Mouse (Mus musculus): ENCODE data around the gene Jmjd1c. TPM values are rescaled to one million over a fixed set of nuclear protein-coding genes. Genes with fewer than 3 reads are reported as not detected.

Jmjd1c gene
- polyA plus RNA-seq, 1 experiment from 2014 or later, result 43.0 TPM

DNA sequence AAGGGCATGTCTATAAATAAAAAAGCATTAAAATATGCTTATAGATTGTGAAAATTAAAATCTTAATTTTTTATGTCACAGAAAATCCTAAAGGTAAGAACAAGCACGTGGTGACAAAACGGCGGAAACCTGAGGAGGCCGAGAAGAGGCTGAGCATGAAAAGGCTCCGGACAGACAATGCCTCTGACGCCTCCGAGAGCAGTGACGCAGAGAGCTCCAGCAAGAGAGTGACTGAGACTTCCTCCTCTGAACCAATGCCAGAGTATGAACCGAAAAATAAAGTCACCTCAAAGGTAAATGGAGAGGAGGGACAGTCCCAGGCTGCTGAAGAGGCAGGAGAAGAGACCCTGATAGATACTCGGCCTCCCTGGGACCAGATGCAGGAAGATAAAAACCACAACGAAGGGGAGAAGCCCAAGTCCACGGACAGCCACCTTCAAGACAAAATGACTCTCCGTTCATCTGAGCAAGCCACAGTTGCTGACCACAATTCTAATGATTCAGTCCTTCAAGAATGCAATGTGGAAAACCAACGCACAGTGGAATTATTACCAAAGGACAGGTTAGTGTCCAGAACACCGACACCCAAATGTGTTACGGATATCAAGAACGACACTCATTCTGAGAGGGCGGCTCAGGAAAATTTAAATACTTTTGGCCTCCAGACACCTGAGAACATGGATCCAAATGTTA, 123.1 kb downstream of the Jmjd1c start:
- H3K36me3 ChIP-seq (ENCODE audit: control insufficient read depth, insufficient read depth, low read length), result peaks cover 7% of the 10 kb centered on the region; the same call in 1 of the 2 replicates
- WGBS, result 93% methylated on average over 18 of the region's 18 CpGs
- H3K9ac ChIP-seq (ENCODE audit: low read length), result no peak overlapping the region
- no peak overlapping the region for H3K4me3 ChIP-seq (ENCODE audit: low read depth, low read length)
- no peaks in the 10 kb centered on the region for H3K9me3 ChIP-seq (ENCODE audit: control insufficient read depth, low read length)
- no peaks in the 10 kb centered on the region for H3K27me3 ChIP-seq (ENCODE audit: control insufficient read depth, insufficient read depth, low read length)
- DNase-seq (ENCODE audit: low spot score) (no peak), ATAC-seq (ENCODE audit: insufficient number of reproducible peaks, low FRiP score, low TSS enrichment, low read depth) (no peak)
- H3K4me1 ChIP-seq (ENCODE audit: control insufficient read depth, insufficient read depth, low read length), result no peaks in the 10 kb centered on the region
- H3K4me2 ChIP-seq (ENCODE audit: low read depth, severe bottlenecking), result no peak overlapping the region
- no peak overlapping the region for H3K27ac ChIP-seq (replicated peaks; ENCODE audit: low read depth, low read length)

DNA sequence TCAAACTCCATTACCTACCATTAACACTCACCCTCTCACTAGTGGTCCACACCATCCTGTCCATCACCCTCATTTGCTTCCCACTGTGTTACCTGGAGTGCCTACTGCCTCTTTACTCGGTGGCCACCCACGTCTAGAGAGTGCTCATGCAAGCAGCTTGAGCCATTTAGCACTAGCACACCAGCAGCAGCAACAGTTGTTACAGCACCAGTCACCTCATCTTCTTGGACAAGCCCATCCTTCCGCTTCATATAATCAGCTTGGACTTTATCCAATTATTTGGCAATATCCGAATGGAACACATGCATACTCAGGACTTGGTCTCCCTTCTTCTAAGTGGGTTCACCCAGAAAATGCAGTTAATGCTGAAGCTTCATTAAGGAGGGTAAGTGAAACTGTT, 124.3 kb downstream of the Jmjd1c start:
- Histone ChIP-seq H3K9ac (ENCODE audit: low read length) (no peak overlapping the region), H3K36me3 (ENCODE audit: control insufficient read depth, insufficient read depth, low read length) (peaks cover 7% of the 10 kb centered on the region; the same call in 1 of the 2 replicates)
- 89% methylated on average over 4 of the region's 4 CpGs for WGBS

DNA sequence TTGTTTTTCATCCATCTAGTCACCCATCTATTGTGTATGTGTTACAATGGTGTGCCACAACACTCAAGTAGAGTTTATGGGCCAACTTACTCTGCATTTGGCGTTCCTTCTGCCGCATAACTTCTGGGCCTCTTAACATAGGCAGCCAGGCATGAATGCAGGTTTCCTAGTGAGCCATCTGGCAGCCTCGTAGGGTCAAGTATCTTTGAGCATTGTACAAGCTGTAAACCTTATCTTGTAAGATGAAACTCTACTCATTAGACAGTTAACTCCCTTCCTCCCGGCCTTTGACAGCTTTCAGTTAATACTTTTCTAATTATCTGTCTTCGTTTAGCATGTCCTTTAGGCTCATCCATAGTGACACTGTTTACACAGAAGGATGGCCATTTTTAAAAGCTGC, 125.4 kb downstream of the Jmjd1c start:
- 61% methylated on average over 5 of the region's 5 CpGs for WGBS
- Histone ChIP-seq H3K36me3 (ENCODE audit: control insufficient read depth, insufficient read depth, low read length) (peaks cover 7% of the 10 kb centered on the region; the same call in 1 of the 2 replicates), H3K9ac (ENCODE audit: low read length) (no peak overlapping the region), H3K4me2 (ENCODE audit: low read depth, severe bottlenecking) (no peak overlapping the region), H3K27me3 (ENCODE audit: control insufficient read depth, insufficient read depth, low read length) (no peaks in the 10 kb centered on the region), H3K4me1 (ENCODE audit: control insufficient read depth, insufficient read depth, low read length) (no peaks in the 10 kb centered on the region), H3K27ac (replicated peaks; ENCODE audit: low read depth, low read length) (no peak overlapping the region), H3K4me3 (ENCODE audit: low read depth, low read length) (no peak overlapping the region), H3K9me3 (ENCODE audit: control insufficient read depth, low read length) (no peaks in the 10 kb centered on the region)
- DNase-seq (ENCODE audit: low spot score) (no peak), ATAC-seq (ENCODE audit: insufficient number of reproducible peaks, low FRiP score, low TSS enrichment, low read depth) (no peak)

More for the DNA sequence above, 124.3 kb downstream of the Jmjd1c start:
- no peak overlapping the region for H3K27ac ChIP-seq (replicated peaks; ENCODE audit: low read depth, low read length)
- DNase-seq (ENCODE audit: low spot score) (no peak), ATAC-seq (ENCODE audit: insufficient number of reproducible peaks, low FRiP score, low TSS enrichment, low read depth) (no peak)
- no peaks in the 10 kb centered on the region for H3K4me1 ChIP-seq (ENCODE audit: control insufficient read depth, insufficient read depth, low read length)
- H3K9me3 ChIP-seq (ENCODE audit: control insufficient read depth, low read length), result no peaks in the 10 kb centered on the region
- H3K4me2 ChIP-seq (ENCODE audit: low read depth, severe bottlenecking), result no peak overlapping the region
- no peaks in the 10 kb centered on the region for H3K27me3 ChIP-seq (ENCODE audit: control insufficient read depth, insufficient read depth, low read length)
- H3K4me3 ChIP-seq (ENCODE audit: low read depth, low read length), result no peak overlapping the region

GRCm38 (mm10) chr10:67223942-67224341, 128.0 kb downstream of the Jmjd1c start:
- DNase-seq (ENCODE audit: low spot score) (no peak), ATAC-seq (ENCODE audit: insufficient number of reproducible peaks, low FRiP score, low TSS enrichment, low read depth) (no peak)
- H3K27ac ChIP-seq (replicated peaks; ENCODE audit: low read depth, low read length), result no peak overlapping the region
- H3K27me3 ChIP-seq (ENCODE audit: control insufficient read depth, insufficient read depth, low read length), result no peaks in the 10 kb centered on the region
- peaks cover 4% of the 10 kb centered on the region; the same call in 1 of the 2 replicates for H3K36me3 ChIP-seq (ENCODE audit: control insufficient read depth, insufficient read depth, low read length)
- WGBS, result 78% methylated on average over 3 of the region's 4 CpGs
- H3K9me3 ChIP-seq (ENCODE audit: control insufficient read depth, low read length), result no peaks in the 10 kb centered on the region
- no peak overlapping the region for H3K4me3 ChIP-seq (ENCODE audit: low read depth, low read length)
- H3K4me1 ChIP-seq (ENCODE audit: control insufficient read depth, insufficient read depth, low read length), result no peaks in the 10 kb centered on the region
- no peak overlapping the region for H3K9ac ChIP-seq (ENCODE audit: low read length)
- H3K4me2 ChIP-seq (ENCODE audit: low read depth, severe bottlenecking), result no peak overlapping the region

GRCm38 (mm10) chr10:67225528-67225927, 129.6 kb downstream of the Jmjd1c start:
- Histone ChIP-seq H3K36me3 (ENCODE audit: control insufficient read depth, insufficient read depth, low read length) (peaks cover 2% of the 10 kb centered on the region; the same call in 1 of the 2 replicates), H3K4me3 (ENCODE audit: low read depth, low read length) (no peak overlapping the region), H3K9ac (ENCODE audit: low read length) (no peak overlapping the region), H3K27ac (replicated peaks; ENCODE audit: low read depth, low read length) (no peak overlapping the region), H3K4me2 (ENCODE audit: low read depth, severe bottlenecking) (no peak overlapping the region), H3K9me3 (ENCODE audit: control insufficient read depth, low read length) (no peaks in the 10 kb centered on the region), H3K27me3 (ENCODE audit: control insufficient read depth, insufficient read depth, low read length) (no peaks in the 10 kb centered on the region), H3K4me1 (ENCODE audit: control insufficient read depth, insufficient read depth, low read length) (no peaks in the 10 kb centered on the region)
- 92% methylated on average over 6 of the region's 6 CpGs for WGBS
- DNase-seq (ENCODE audit: low spot score), result no peak
- ATAC-seq (ENCODE audit: insufficient number of reproducible peaks, low FRiP score, low TSS enrichment, low read depth), result no peak

GRCm38 (mm10) chr10:67226109-67226508, 130.2 kb downstream of the Jmjd1c start:
- no peak overlapping the region for H3K27ac ChIP-seq (replicated peaks; ENCODE audit: low read depth, low read length)
- WGBS, result 93% methylated on average over 7 of the region's 7 CpGs

DNA sequence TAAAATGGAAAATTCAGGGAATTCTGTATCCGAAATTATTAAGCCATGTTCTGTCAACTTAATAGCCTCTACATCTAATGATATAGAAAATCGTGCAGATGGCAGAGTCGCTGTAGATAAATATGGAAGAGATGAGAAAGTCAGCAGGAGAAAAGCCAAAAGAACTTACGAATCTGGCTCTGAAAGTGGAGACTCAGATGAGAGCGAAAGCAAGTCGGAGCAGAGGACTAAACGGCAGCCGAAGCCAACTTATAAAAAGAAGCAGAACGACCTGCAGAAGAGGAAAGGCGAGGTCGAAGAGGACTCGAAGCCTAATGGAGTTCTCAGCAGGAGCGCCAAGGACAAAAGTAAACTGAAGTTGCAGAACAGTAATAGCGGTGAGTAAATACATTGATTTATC, 130.6 kb downstream of the Jmjd1c start:
- H3K4me3 ChIP-seq (ENCODE audit: low read depth, low read length), result no peak overlapping the region
- ATAC-seq (ENCODE audit: insufficient number of reproducible peaks, low FRiP score, low TSS enrichment, low read depth), result no peak

More at GRCm38 (mm10) chr10:67226109-67226508, 130.2 kb downstream of the Jmjd1c start:
- Histone ChIP-seq H3K4me1 (ENCODE audit: control insufficient read depth, insufficient read depth, low read length) (no peaks in the 10 kb centered on the region), H3K9ac (ENCODE audit: low read length) (no peak overlapping the region), H3K4me2 (ENCODE audit: low read depth, severe bottlenecking) (no peak overlapping the region), H3K9me3 (ENCODE audit: control insufficient read depth, low read length) (no peaks in the 10 kb centered on the region), H3K36me3 (ENCODE audit: control insufficient read depth, insufficient read depth, low read length) (peaks cover 6% of the 10 kb centered on the region; the same call in 1 of the 2 replicates), H3K4me3 (ENCODE audit: low read depth, low read length) (no peak overlapping the region), H3K27me3 (ENCODE audit: control insufficient read depth, insufficient read depth, low read length) (no peaks in the 10 kb centered on the region)
- DNase-seq (ENCODE audit: low spot score), result no peak
- ATAC-seq (ENCODE audit: insufficient number of reproducible peaks, low FRiP score, low TSS enrichment, low read depth), result no peak

DNA sequence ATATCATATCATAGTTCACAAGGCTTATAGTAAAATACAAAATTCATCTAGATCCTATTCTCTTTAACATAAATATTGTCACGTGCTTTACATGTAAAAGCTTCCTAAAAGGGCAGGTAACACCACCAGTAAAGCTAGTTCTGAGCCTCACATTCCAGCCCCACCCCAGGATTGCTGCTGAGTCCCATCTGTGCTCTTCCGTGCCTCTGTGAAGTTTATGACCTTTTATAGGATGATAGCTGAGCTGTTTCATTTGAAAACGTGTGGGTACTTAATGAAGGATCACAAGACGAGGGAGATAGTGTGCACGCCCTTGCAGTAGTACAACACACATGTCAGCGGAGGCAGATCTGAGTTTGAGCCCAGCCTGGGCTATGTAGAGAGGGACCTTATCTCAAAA, 134.5 kb downstream of the Jmjd1c start:
- Histone ChIP-seq H3K36me3 (ENCODE audit: control insufficient read depth, insufficient read depth, low read length) (peaks cover 12% of the 10 kb centered on the region; the same call in 1 of the 2 replicates), H3K9ac (ENCODE audit: low read length) (no peak overlapping the region), H3K27me3 (ENCODE audit: control insufficient read depth, insufficient read depth, low read length) (no peaks in the 10 kb centered on the region), H3K4me3 (ENCODE audit: low read depth, low read length) (no peak overlapping the region), H3K27ac (replicated peaks; ENCODE audit: low read depth, low read length) (no peak overlapping the region), H3K4me2 (ENCODE audit: low read depth, severe bottlenecking) (no peak overlapping the region), H3K4me1 (ENCODE audit: control insufficient read depth, insufficient read depth, low read length) (no peaks in the 10 kb centered on the region), H3K9me3 (ENCODE audit: control insufficient read depth, low read length) (no peaks in the 10 kb centered on the region)
- 68% methylated on average over 6 of the region's 6 CpGs for WGBS
- DNase-seq (ENCODE audit: low spot score) (no peak), ATAC-seq (ENCODE audit: insufficient number of reproducible peaks, low FRiP score, low TSS enrichment, low read depth) (no peak)

More for the DNA sequence above, 130.6 kb downstream of the Jmjd1c start:
- Histone ChIP-seq H3K27ac (replicated peaks; ENCODE audit: low read depth, low read length) (no peak overlapping the region), H3K36me3 (ENCODE audit: control insufficient read depth, insufficient read depth, low read length) (peaks cover 6% of the 10 kb centered on the region; the same call in 1 of the 2 replicates), H3K4me1 (ENCODE audit: control insufficient read depth, insufficient read depth, low read length) (no peaks in the 10 kb centered on the region), H3K4me2 (ENCODE audit: low read depth, severe bottlenecking) (no peak overlapping the region), H3K27me3 (ENCODE audit: control insufficient read depth, insufficient read depth, low read length) (no peaks in the 10 kb centered on the region), H3K9me3 (ENCODE audit: control insufficient read depth, low read length) (no peaks in the 10 kb centered on the region), H3K9ac (ENCODE audit: low read length) (no peak overlapping the region)
- no peak for DNase-seq (ENCODE audit: low spot score)
- 94% methylated on average over 14 of the region's 14 CpGs for WGBS

Data from limb, embryonic 11.5 days (tissue).